Mouse (Mus musculus) cerebellum, adult 9-11 months (tissue): ENCODE measurements at regions not wholly inside any gene's neighbourhood (a gene's known extent, or its start where the extent isn't known, plus 50 kb on each side); places are given as distances from the start of the nearest gene placed in this dataset.

Experiments
- DNase-seq: peaks from one replicate; pipeline ENCODE4 v3.0.0; 2022

GRCm38 (mm10) chr2:30525295-30525694 lies 51.3 kb upstream of the Ier5l start:
- no peak for DNase-seq

GRCm38 (mm10) chr2:30525831-30526230 lies 51.8 kb upstream of the Ier5l start:
- no peak for DNase-seq

GRCm38 (mm10) chr2:30527495-30527894 lies 53.5 kb upstream of the Ier5l start:
- DNase-seq: no peak

GRCm38 (mm10) chr2:30532948-30533347 lies 58.9 kb upstream of the Ier5l start:
- DNase-seq: no peak

- no peak for DNase-seq
Observed at GRCm38 (mm10) chr2:30533367-30533766, 59.3 kb upstream of the Ier5l start.

GRCm38 (mm10) chr2:30534485-30534884 lies 60.4 kb upstream of the Cstad start:
- no peak for DNase-seq

GRCm38 (mm10) chr2:30539305-30539704 lies 55.5 kb upstream of the Cstad start:
- no peak for DNase-seq

GRCm38 (mm10) chr2:30541541-30541940 lies 53.3 kb upstream of the Cstad start:
- DNase-seq: no peak

GRCm38 (mm10) chr2:30544782-30545435 lies 49.9 kb upstream of the Cstad start:
- peak; percentile 91 for DNase-seq
